Mouse (Mus musculus): ENCODE results near the gene Olfr281.

GRCm38 (mm10) chr15:98506253-98506957 is 54.0 kb downstream of the Olfr281 start:
- TF ChIP-seq CTCF (IDR thresholded peaks at IDR 0.05) (peak; percentile 57), POLR2A (IDR thresholded peaks at IDR 0.05; ENCODE audit: insufficient read depth, low read depth, low read length) (no peak), EP300 (IDR thresholded peaks at IDR 0.05; ENCODE audit: insufficient read depth, low read depth, low read length) (0 out of 2 replicates have a peak, but pooled peaks have one; percentile 23)
